Mouse (Mus musculus): ENCODE results near the gene Kat2b. TPM values are rescaled to one million over a fixed set of nuclear protein-coding genes. Genes with fewer than 3 reads are reported as not detected.
"Not testable (repeated sequence)": the region's sequence is repeated elsewhere in the genome, so short reads cannot be mapped to it uniquely, and the experiment has no call there.

Kat2b gene
- polyA plus RNA-seq (2015; fragmentation: Nextera tagmentation; extraction: Ambion mirVana): 6.5 and 6.7 TPM in 2 replicates

DNA sequence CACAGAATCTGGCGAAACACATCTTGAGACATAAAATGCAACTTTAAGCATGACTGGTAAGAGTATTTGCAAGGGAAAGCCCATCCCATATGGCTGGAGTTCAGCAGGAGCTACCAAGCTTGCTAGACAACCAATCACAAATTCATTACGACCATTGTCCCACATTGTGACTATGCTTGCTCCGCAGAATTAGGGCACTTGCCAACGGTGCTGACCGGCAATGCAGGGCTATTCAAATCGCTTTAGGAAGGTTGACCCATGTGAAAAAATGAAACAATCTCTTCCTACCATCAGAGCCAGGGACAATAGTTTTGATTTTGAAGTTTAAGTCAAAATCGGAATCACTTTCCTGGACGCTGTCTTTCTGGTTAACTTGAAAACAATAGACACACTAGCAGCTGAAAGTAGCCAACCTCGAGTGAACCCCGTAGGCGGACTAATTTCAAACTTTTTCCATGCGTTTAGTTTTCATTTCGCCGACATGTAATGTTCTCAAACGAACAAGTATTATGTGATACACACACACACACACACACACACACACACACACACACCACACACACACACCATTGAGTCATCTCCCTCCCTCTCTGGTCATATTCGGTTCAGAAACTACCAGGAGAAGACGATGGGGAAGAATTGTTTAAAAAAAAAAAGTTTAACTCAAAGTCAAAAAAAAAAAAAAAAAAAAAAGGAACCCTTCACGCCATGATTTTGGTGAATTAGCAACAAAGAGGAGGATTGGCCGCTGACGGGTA is at the start of gene Kat2b:
Gene Kat2b, plus strand, starts transcription at position 701 of the 758 bp plus-strand sequence.
- ATAC-seq (replicated peaks): 0 out of 2 replicates have a peak, but pooled peaks have one; percentile 14
- Histone ChIP-seq H3K4me3 (peak within 1 kb of the TSS; percentile 95), H3K36me3 (replicated peaks) (no peaks in the 10 kb centered on the region), H3K27me3 (replicated peaks) (no peaks in the 10 kb centered on the region), H3K4me1 (peaks cover 28% of the 10 kb centered on the region), H3K9ac (peak within 1 kb of the TSS; percentile 91), H3K4me2 (peak within 1 kb of the TSS; percentile 85), H3K9me3 (no peaks in the 10 kb centered on the region), H3K27ac (peak within 1 kb of the TSS; percentile 95)
- WGBS: 2% methylated on average over 20 of the region's 20 CpGs

- Histone ChIP-seq H3K27me3 (replicated peaks) (no peaks in the 10 kb centered on the region), H3K4me3 (no peak overlapping the region), H3K36me3 (replicated peaks) (peaks cover 5% of the 10 kb centered on the region; the same call in 1 of the 2 replicates), H3K9ac (no peak overlapping the region), H3K4me1 (no peaks in the 10 kb centered on the region), H3K27ac (no peak overlapping the region), H3K4me2 (no peak overlapping the region), H3K9me3 (no peaks in the 10 kb centered on the region)
- ATAC-seq (replicated peaks): no peak
Measured at GRCm38 (mm10) chr17:53519364-53519763, 47.3 kb upstream of the Kat2b start.

DNA sequence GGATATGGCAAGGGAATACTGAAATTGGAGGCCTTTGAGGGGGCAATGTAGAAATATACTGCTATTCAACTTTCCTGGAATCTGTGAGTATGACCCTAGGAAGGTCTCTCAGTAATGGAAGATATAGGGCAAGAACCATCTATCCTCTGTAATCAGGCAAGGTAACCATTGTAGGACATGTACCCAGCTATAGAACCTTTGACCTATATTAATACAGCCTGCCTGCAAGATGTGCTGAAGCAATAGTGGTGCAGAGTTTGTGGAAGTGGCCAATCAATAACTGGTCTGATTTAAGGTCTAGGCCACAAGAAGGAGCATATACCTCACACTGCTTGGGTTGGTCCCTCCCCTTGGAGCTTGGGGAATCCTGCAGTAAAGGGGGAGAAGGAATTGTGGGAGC is 46.2 kb upstream of the Kat2b start:
- Histone ChIP-seq H3K36me3 (replicated peaks) (no peaks in the 10 kb centered on the region), H3K4me3 (no peak overlapping the region), H3K9ac (no peak overlapping the region), H3K9me3 (no peaks in the 10 kb centered on the region), H3K27me3 (replicated peaks) (no peaks in the 10 kb centered on the region), H3K4me2 (no peak overlapping the region), H3K27ac (no peak overlapping the region), H3K4me1 (no peaks in the 10 kb centered on the region)
- ATAC-seq (replicated peaks): no peak

DNA sequence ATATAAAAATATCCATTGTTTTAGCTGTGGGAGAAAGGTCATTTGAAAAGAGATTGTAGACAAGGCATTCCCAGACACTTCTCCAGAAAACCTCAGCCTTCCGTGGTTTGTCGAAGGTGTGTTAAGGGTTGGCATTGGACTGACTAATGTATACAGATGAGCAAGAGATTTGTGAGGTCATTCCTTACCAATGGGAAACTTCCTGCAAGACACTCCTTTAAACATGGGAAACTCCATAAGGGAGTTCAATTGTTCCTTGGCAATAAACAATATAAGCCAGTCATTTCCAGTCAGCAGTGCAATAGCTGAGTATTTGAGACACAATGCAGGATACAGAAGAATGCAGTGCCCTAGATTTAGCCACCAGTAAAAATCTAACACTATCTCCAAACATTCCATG is 38.6 kb upstream of the Kat2b start:
- no peak overlapping the region for H3K4me2 ChIP-seq
- H3K36me3 ChIP-seq (replicated peaks): no peaks in the 10 kb centered on the region
- H3K4me1 ChIP-seq: no peaks in the 10 kb centered on the region
- no peaks in the 10 kb centered on the region for H3K9me3 ChIP-seq
- no peak for ATAC-seq (replicated peaks)
- no peak overlapping the region for H3K4me3 ChIP-seq
- 90% methylated on average over 2 of the region's 2 CpGs for WGBS
- H3K27me3 ChIP-seq (replicated peaks): no peaks in the 10 kb centered on the region
- H3K9ac ChIP-seq: no peak overlapping the region
- no peak overlapping the region for H3K27ac ChIP-seq

DNA sequence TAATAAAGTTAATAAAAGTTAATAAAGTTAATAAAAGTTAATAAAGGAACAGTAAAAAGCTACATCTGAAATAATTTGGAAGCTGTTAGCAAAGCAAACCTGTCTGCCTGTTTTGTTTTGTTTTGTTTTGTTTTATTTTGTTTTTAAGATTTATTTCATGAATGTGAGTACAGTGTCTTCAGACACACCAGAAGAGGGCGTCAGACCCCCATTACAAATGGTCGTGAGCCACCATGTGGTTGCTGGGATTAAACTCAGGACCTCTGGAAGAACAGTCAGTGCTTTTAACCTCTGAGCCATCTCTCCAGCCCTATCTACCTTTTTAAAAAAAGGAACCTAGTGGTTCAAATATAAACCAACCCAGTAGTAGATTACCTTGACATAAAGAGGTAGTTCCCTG is 35.5 kb upstream of the Kat2b start:
- H3K27me3 ChIP-seq (replicated peaks): no peaks in the 10 kb centered on the region
- no peaks in the 10 kb centered on the region for H3K36me3 ChIP-seq (replicated peaks)
- no peaks in the 10 kb centered on the region for H3K4me1 ChIP-seq
- ATAC-seq (replicated peaks): no peak
- 52% methylated on average over 2 of the region's 2 CpGs for WGBS
- no peak overlapping the region for H3K27ac ChIP-seq
- H3K4me2 ChIP-seq: no peak overlapping the region
- no peaks in the 10 kb centered on the region for H3K9me3 ChIP-seq
- H3K4me3 ChIP-seq: no peak overlapping the region
- no peak overlapping the region for H3K9ac ChIP-seq

DNA sequence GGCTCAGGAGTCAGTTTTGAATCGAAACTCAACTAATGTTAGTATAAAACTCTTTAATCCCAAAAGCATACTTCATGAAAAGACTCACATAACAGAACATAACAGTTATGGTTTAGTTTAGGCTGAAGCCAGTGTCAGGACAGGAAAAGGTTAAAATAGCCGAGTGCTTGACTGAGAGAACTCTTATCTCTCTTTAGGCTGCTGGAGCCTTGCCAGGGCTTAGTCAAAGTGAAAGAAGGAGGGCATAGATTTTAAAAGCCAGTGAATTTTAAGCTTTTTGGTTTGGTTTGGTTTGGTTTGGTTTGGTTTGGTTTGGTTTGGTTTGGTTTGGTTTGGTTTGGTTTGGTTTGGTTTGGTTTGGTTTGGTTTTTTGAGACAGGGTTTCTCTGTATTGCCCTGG is 34.2 kb upstream of the Kat2b start:
- no peak overlapping the region for H3K9ac ChIP-seq
- no peak for ATAC-seq (replicated peaks)

DNA sequence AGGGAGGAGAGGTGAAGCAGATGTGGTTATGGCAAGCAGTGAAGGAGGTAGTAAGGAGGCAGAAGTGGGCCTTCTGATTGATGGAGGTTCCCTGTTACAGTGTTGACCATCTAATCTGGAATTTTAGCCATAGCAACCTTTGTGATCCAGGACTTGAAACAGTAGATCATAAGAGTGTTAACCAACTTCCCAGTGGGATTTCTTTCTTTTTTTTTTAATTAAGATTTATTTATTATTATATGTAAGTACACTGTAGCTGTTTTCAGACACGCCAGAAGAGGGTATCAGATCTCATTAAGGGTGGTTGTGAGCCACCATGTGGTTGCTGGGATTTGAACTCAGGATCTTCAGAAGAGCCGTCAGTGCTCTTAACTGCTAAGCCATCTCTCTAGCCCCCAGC is 27.3 kb upstream of the Kat2b start, which contains the start of gene Pp2d1:
Gene Pp2d1, minus strand, starts transcription at position 101 of the 400 bp plus-strand sequence.
- not testable (repeated sequence) for H3K36me3 ChIP-seq (replicated peaks); H3K4me1 ChIP-seq; H3K27me3 ChIP-seq (replicated peaks); H3K9me3 ChIP-seq; H3K4me3 ChIP-seq; H3K9ac ChIP-seq; H3K27ac ChIP-seq; H3K4me2 ChIP-seq; ATAC-seq (replicated peaks)
- WGBS: 91% methylated on average over 2 of the region's 2 CpGs

More for the DNA sequence above, 34.2 kb upstream of the Kat2b start:
- H3K4me2 ChIP-seq: no peak overlapping the region
- no peak overlapping the region for H3K27ac ChIP-seq
- no peaks in the 10 kb centered on the region for H3K27me3 ChIP-seq (replicated peaks)
- WGBS: 78% methylated on average over 2 of the region's 2 CpGs
- no peaks in the 10 kb centered on the region for H3K4me1 ChIP-seq
- H3K36me3 ChIP-seq (replicated peaks): no peaks in the 10 kb centered on the region
- H3K4me3 ChIP-seq: no peak overlapping the region
- H3K9me3 ChIP-seq: no peaks in the 10 kb centered on the region

DNA sequence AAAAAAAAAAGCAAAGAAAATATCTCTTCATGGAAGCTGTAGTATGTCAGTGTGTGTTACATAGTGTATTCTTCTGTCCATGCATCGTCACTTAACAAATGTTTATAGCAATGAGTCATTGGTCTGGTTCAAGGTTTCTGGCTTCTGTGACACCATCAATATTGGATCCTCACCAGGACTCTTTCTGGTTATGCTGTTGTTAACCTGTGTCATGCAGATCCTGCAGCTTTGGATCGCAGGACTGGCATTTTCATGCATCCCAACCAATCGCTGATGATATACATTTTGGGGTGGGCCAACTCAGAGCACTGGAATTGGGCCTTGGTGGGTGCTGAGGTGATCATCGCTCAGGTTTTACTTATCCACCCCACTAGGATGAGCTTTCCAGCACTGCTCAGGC is 24.1 kb upstream of the Kat2b start:
- Histone ChIP-seq H3K9ac (no peak overlapping the region), H3K27ac (no peak overlapping the region), H3K4me2 (no peak overlapping the region), H3K4me3 (no peak overlapping the region), H3K9me3 (no peaks in the 10 kb centered on the region), H3K27me3 (replicated peaks) (no peaks in the 10 kb centered on the region), H3K4me1 (no peaks in the 10 kb centered on the region), H3K36me3 (replicated peaks) (no peaks in the 10 kb centered on the region)
- 90% methylated on average over 4 of the region's 4 CpGs for WGBS
- ATAC-seq (replicated peaks): no peak

DNA sequence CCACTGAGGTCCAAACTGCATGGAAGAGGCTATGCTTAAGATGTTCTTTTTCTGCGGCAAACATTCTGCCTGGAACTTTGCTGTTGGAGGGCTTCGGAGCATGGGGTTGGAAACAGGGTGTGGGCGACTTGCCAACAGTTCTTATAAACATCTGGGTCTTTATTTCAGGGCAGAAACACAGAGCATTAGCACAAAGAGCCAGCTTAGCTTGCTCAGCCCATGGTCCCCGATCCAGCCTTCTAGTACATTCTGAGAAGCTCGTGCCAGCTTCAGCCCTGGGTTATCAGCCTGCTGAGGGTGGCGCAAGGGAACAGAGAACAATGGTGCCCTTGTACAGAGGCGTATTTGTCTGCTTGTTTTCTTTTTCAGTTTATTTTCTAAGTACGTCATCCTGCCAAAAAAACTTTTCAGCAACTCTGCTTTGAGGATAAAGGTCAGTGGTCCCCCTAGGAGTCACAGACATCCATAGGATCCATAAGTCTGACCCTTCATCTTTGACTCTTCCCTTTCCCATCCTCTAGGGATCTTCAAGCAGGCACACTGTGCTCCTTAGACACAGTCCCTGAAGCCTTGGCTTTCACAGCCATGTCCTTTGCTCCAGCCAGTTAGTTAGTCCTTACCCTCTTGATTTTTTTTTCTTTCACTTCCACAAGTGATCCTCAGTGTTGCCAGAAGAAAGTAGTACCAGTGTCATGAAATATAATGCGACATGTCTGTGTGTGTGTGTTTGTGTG is 22.9 kb upstream of the Kat2b start:
- 63% methylated on average over 9 of the region's 9 CpGs for WGBS
- no peak for ATAC-seq (replicated peaks)
- H3K36me3 ChIP-seq (replicated peaks): no peaks in the 10 kb centered on the region

GRCm38 (mm10) chr17:53551306-53552299 is 15.1 kb upstream of the Kat2b start:
- Histone ChIP-seq H3K27ac (no peak overlapping the region), H3K36me3 (replicated peaks) (no peaks in the 10 kb centered on the region), H3K9me3 (no peaks in the 10 kb centered on the region), H3K27me3 (replicated peaks) (no peaks in the 10 kb centered on the region), H3K4me3 (no peak overlapping the region), H3K9ac (no peak overlapping the region), H3K4me1 (peaks cover 7% of the 10 kb centered on the region), H3K4me2 (no peak overlapping the region)
- 30% methylated on average over 8 of the region's 8 CpGs for WGBS
- peak; percentile 50; the same call in 1 of the 2 replicates for ATAC-seq (replicated peaks)

More for the DNA sequence above, 22.9 kb upstream of the Kat2b start:
- H3K4me3 ChIP-seq: no peak overlapping the region
- no peak overlapping the region for H3K4me2 ChIP-seq
- H3K4me1 ChIP-seq: no peaks in the 10 kb centered on the region
- H3K27ac ChIP-seq: no peak overlapping the region
- no peaks in the 10 kb centered on the region for H3K9me3 ChIP-seq
- no peak overlapping the region for H3K9ac ChIP-seq
- no peaks in the 10 kb centered on the region for H3K27me3 ChIP-seq (replicated peaks)

DNA sequence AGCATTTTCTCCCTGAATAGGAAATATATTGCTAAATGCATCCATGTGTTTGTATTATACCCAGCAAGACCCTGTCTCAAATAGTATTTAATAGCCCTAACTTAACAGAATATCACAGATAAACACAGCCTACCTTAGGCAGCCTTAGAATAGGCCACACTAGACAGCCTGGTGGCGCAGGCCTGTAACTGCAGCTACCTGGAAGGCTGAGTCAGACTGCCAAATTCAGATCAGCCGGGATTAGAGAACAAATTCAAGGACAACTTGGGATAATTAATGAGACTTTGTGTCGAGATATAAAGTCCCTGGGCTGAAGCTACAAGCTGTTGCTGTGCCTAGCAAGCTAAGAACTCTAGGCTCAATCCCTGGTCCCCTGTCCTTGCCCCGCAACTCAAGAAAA is 12.6 kb upstream of the Kat2b start:
- peaks cover 7% of the 10 kb centered on the region for H3K4me1 ChIP-seq
- no peak overlapping the region for H3K4me2 ChIP-seq
- H3K27me3 ChIP-seq (replicated peaks): no peaks in the 10 kb centered on the region
- H3K9ac ChIP-seq: no peak overlapping the region
- WGBS: 66% methylated on average over 4 of the region's 4 CpGs
- no peak overlapping the region for H3K27ac ChIP-seq
- no peak for ATAC-seq (replicated peaks)
- H3K9me3 ChIP-seq: no peaks in the 10 kb centered on the region
- H3K36me3 ChIP-seq (replicated peaks): no peaks in the 10 kb centered on the region
- H3K4me3 ChIP-seq: no peak overlapping the region

DNA sequence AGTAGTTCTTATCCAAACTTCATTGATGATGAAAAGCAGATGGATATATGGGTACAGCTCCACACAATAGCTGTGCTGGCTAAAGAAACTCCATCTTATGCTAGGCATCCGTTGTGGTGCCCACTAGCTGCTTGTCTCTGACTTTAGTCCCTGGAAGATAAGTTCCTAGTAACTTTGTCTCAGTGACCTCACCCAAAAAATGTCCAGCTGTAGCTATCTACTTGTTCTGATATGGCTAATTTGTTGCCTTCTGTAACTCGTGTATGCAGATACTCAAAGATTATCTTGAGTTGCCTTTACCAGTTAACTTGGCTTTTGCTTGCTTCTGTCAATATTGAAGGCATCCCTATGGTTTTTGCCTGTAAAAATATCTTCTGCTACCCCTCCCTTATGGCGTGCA is 11.8 kb upstream of the Kat2b start:
- H3K4me3 ChIP-seq: no peak overlapping the region
- no peak overlapping the region for H3K9ac ChIP-seq
- H3K9me3 ChIP-seq: no peaks in the 10 kb centered on the region
- 77% methylated on average over 3 of the region's 3 CpGs for WGBS
- H3K4me1 ChIP-seq: peaks cover 7% of the 10 kb centered on the region
- H3K4me2 ChIP-seq: no peak overlapping the region
- no peaks in the 10 kb centered on the region for H3K36me3 ChIP-seq (replicated peaks)
- ATAC-seq (replicated peaks): no peak
- no peak overlapping the region for H3K27ac ChIP-seq
- no peaks in the 10 kb centered on the region for H3K27me3 ChIP-seq (replicated peaks)

Measured in midbrain, embryonic 15.5 days (tissue).